Mouse (Mus musculus): ENCODE measurements around the gene Snx29. TPM values are rescaled to one million over a fixed set of nuclear protein-coding genes. Genes with fewer than 3 reads are reported as not detected.

The Snx29 gene
- total and polyA plus RNA-seq, 2 experiments, result 2.0 to 10.3 TPM

GRCm38 (mm10) chr16:11665869-11666268, 343.2 kb downstream of the Snx29 start:
- Histone ChIP-seq H3K27ac (replicated peaks; ENCODE audit: insufficient read depth, low read depth, low read length) (peak overlapping the region; percentile 60), H3K4me1 (ENCODE audit: control insufficient read depth, insufficient read depth, low read length) (peaks cover 17% of the 10 kb centered on the region), H3K79me2 (ENCODE audit: control insufficient read depth, insufficient read depth, low read length) (no peaks in the 10 kb centered on the region), H3K36me3 (ENCODE audit: control insufficient read depth, insufficient read depth, low read length) (0 out of 2 replicates have a peak, but pooled peaks cover 1% of the 10 kb centered on the region), H3K27me3 (ENCODE audit: control insufficient read depth, insufficient read depth, low read length) (no peaks in the 10 kb centered on the region), H3K4me3 (ENCODE audit: insufficient read depth, low read depth, low read length) (no peak overlapping the region), H3K9ac (ENCODE audit: low read depth, low read length) (no peak overlapping the region)
- TF ChIP-seq POLR2A (IDR thresholded peaks at IDR 0.05; ENCODE audit: extremely low read depth, insufficient read depth, low read length) (no peak), CTCF (IDR thresholded peaks at IDR 0.05; ENCODE audit: low read depth, low read length) (no peak)
- WGBS, result 21% methylated on average over 6 of the region's 6 CpGs
- peak; percentile 90 for DNase-seq (ENCODE audit: extremely low read depth, low read depth, low spot score)

- TF ChIP-seq CTCF (IDR thresholded peaks at IDR 0.05; ENCODE audit: low read depth, low read length) (no peak), POLR2A (IDR thresholded peaks at IDR 0.05; ENCODE audit: extremely low read depth, insufficient read depth, low read length) (no peak)
- DNase-seq (ENCODE audit: extremely low read depth, low read depth, low spot score), result no peak
- no peak overlapping the region for H3K4me3 ChIP-seq (ENCODE audit: insufficient read depth, low read depth, low read length)
- no peak overlapping the region for H3K9ac ChIP-seq (ENCODE audit: low read depth, low read length)
- WGBS, result 91% methylated on average over 1 of the region's 1 CpGs
- H3K79me2 ChIP-seq (ENCODE audit: control insufficient read depth, insufficient read depth, low read length), result no peaks in the 10 kb centered on the region
- no peak overlapping the region for H3K27ac ChIP-seq (replicated peaks; ENCODE audit: insufficient read depth, low read depth, low read length)
- peaks cover 15% of the 10 kb centered on the region for H3K4me1 ChIP-seq (ENCODE audit: control insufficient read depth, insufficient read depth, low read length)
- no peaks in the 10 kb centered on the region for H3K36me3 ChIP-seq (ENCODE audit: control insufficient read depth, insufficient read depth, low read length)
- H3K27me3 ChIP-seq (ENCODE audit: control insufficient read depth, insufficient read depth, low read length), result no peaks in the 10 kb centered on the region
Observed at GRCm38 (mm10) chr16:11668375-11668774, 345.7 kb downstream of the Snx29 start.

DNA sequence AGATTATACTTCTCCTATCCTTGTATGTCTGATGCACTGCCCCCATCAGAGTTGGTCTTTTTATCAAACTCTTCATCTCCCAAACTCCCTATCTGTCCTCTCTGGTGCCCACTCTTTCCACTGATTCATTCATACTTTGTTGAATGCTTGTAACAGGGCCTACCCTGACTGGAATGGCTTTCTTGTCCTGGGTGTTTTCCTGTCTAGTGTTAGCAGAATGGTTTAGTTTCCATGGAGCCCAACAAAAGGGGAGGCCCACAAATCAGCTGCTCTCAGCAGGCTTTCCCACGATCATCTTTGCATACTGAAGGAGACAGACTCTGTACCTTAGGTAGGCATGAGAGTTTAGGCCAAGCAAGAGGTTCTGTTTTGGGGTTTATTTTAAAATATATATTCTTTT, 346.2 kb downstream of the Snx29 start:
- no peak overlapping the region for H3K27ac ChIP-seq (replicated peaks; ENCODE audit: insufficient read depth, low read depth, low read length)
- no peak for DNase-seq (ENCODE audit: extremely low read depth, low read depth, low spot score)
- no peaks in the 10 kb centered on the region for H3K79me2 ChIP-seq (ENCODE audit: control insufficient read depth, insufficient read depth, low read length)
- H3K27me3 ChIP-seq (ENCODE audit: control insufficient read depth, insufficient read depth, low read length), result no peaks in the 10 kb centered on the region
- peaks cover 11% of the 10 kb centered on the region for H3K4me1 ChIP-seq (ENCODE audit: control insufficient read depth, insufficient read depth, low read length)
- TF ChIP-seq CTCF (IDR thresholded peaks at IDR 0.05; ENCODE audit: low read depth, low read length) (no peak), POLR2A (IDR thresholded peaks at IDR 0.05; ENCODE audit: extremely low read depth, insufficient read depth, low read length) (no peak)
- WGBS, result 95% methylated on average over 1 of the region's 1 CpGs
- H3K4me3 ChIP-seq (ENCODE audit: insufficient read depth, low read depth, low read length), result no peak overlapping the region
- no peak overlapping the region for H3K9ac ChIP-seq (ENCODE audit: low read depth, low read length)
- no peaks in the 10 kb centered on the region for H3K36me3 ChIP-seq (ENCODE audit: control insufficient read depth, insufficient read depth, low read length)

- 87% methylated on average over 9 of the region's 9 CpGs for WGBS
- DNase-seq (ENCODE audit: extremely low read depth, low read depth, low spot score), result no peak
- no peaks in the 10 kb centered on the region for H3K27me3 ChIP-seq (ENCODE audit: control insufficient read depth, insufficient read depth, low read length)
- H3K79me2 ChIP-seq (ENCODE audit: control insufficient read depth, insufficient read depth, low read length), result no peaks in the 10 kb centered on the region
- no peaks in the 10 kb centered on the region for H3K36me3 ChIP-seq (ENCODE audit: control insufficient read depth, insufficient read depth, low read length)
- TF ChIP-seq CTCF (IDR thresholded peaks at IDR 0.05; ENCODE audit: low read depth, low read length) (peak; percentile 59), POLR2A (IDR thresholded peaks at IDR 0.05; ENCODE audit: extremely low read depth, insufficient read depth, low read length) (no peak)
- no peak overlapping the region for H3K4me3 ChIP-seq (ENCODE audit: insufficient read depth, low read depth, low read length)
- peaks cover 3% of the 10 kb centered on the region; the same call in 1 of the 2 replicates for H3K4me1 ChIP-seq (ENCODE audit: control insufficient read depth, insufficient read depth, low read length)
- H3K27ac ChIP-seq (replicated peaks; ENCODE audit: insufficient read depth, low read depth, low read length), result no peak overlapping the region
- H3K9ac ChIP-seq (ENCODE audit: low read depth, low read length), result no peak overlapping the region
Observed at GRCm38 (mm10) chr16:11670251-11670970, 347.7 kb downstream of the Snx29 start.

GRCm38 (mm10) chr16:11670971-11671310, 348.2 kb downstream of the Snx29 start:
- Histone ChIP-seq H3K36me3 (ENCODE audit: control insufficient read depth, insufficient read depth, low read length) (no peaks in the 10 kb centered on the region), H3K79me2 (ENCODE audit: control insufficient read depth, insufficient read depth, low read length) (no peaks in the 10 kb centered on the region), H3K4me1 (ENCODE audit: control insufficient read depth, insufficient read depth, low read length) (no peaks in the 10 kb centered on the region), H3K9ac (ENCODE audit: low read depth, low read length) (no peak overlapping the region), H3K27me3 (ENCODE audit: control insufficient read depth, insufficient read depth, low read length) (no peaks in the 10 kb centered on the region), H3K27ac (replicated peaks; ENCODE audit: insufficient read depth, low read depth, low read length) (no peak overlapping the region), H3K4me3 (ENCODE audit: insufficient read depth, low read depth, low read length) (no peak overlapping the region)
- 82% methylated on average over 6 of the region's 6 CpGs for WGBS
- TF ChIP-seq POLR2A (IDR thresholded peaks at IDR 0.05; ENCODE audit: extremely low read depth, insufficient read depth, low read length), result no peak
- TF ChIP-seq CTCF (IDR thresholded peaks at IDR 0.05; ENCODE audit: low read depth, low read length), result no peak
- no peak for DNase-seq (ENCODE audit: extremely low read depth, low read depth, low spot score)

DNA sequence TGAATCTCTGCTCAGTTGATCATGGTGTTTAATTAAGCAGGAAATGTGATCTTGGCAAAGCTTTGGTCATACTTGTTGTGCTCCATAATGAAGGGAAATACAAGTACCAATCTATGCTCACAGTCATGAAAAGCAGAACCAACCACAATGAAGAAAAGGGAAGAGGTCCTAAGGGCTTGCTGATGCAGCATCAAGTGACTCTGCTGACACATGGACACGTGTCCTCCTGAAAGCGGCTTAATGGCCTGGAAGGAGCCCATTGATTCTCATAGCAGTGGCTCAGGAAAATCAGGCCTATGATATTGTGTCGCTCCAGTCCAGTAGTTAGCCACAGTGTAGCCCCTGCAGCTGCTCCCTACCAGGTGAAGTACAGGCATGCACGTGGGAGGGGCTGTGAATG, 353.3 kb downstream of the Snx29 start:
- 75% methylated on average over 4 of the region's 4 CpGs for WGBS
- no peaks in the 10 kb centered on the region for H3K27me3 ChIP-seq (ENCODE audit: control insufficient read depth, insufficient read depth, low read length)
- H3K4me3 ChIP-seq (ENCODE audit: insufficient read depth, low read depth, low read length), result no peak overlapping the region
- DNase-seq (ENCODE audit: extremely low read depth, low read depth, low spot score), result peak; percentile 39
- no peaks in the 10 kb centered on the region for H3K79me2 ChIP-seq (ENCODE audit: control insufficient read depth, insufficient read depth, low read length)
- H3K36me3 ChIP-seq (ENCODE audit: control insufficient read depth, insufficient read depth, low read length), result peaks cover 7% of the 10 kb centered on the region
- TF ChIP-seq POLR2A (IDR thresholded peaks at IDR 0.05; ENCODE audit: extremely low read depth, insufficient read depth, low read length) (no peak), CTCF (IDR thresholded peaks at IDR 0.05; ENCODE audit: low read depth, low read length) (no peak)
- no peak overlapping the region for H3K9ac ChIP-seq (ENCODE audit: low read depth, low read length)
- H3K4me1 ChIP-seq (ENCODE audit: control insufficient read depth, insufficient read depth, low read length), result no peaks in the 10 kb centered on the region
- H3K27ac ChIP-seq (replicated peaks; ENCODE audit: insufficient read depth, low read depth, low read length), result no peak overlapping the region
